Mouse (Mus musculus) kidney, adult 2 months (tissue): Measurements from ENCODE around the gene Snx6.

Experiments used
- CTCF ChIP-seq: fragments of 200-500 bp; conservative IDR thresholded peaks from 2 replicates; pipeline ENCODE4 v1.5.1; 2011; ENCODE audit warnings: low read depth, mild to moderate bottlenecking, control low read depth, low read length, moderate library complexity, mixed read lengths; ENCODE audit not compliant: insufficient read depth, insufficient read length
- POLR2A ChIP-seq: fragments of 200-500 bp; IDR thresholded peaks from one replicate; pipeline ENCODE4 v1.6.1; 2011; ENCODE audit warnings: low read depth, low read length, control low read depth

GRCm38 (mm10) chr12:54699394-54699793 is 96.1 kb downstream of the Snx6 start:
- no peak for TF ChIP-seq POLR2A
- TF ChIP-seq CTCF: no peak
